Mouse (Mus musculus) heart, adult 2 months (tissue): Measurements from ENCODE around the gene Zer1. TPM values are rescaled to one million over a fixed set of nuclear protein-coding genes. Genes with fewer than 3 reads are reported as not detected.

ENCODE experiments used
- DNase-seq, 2 experiments: peaks; one replicate each; pipeline ENCODE4 v3.0.0; 2021
- H3K27ac ChIP-seq: fragments of 200-600 bp; 2 replicates; pipeline ENCODE4 v1.8.1; 2022
- H3K27me3 ChIP-seq: fragments of 200-500 bp; 2 replicates; pipeline ENCODE4 v1.6.1; 2012; ENCODE audit warnings: mild to moderate bottlenecking, low read length, inconsistent platforms, mixed read lengths; ENCODE audit not compliant: control insufficient read depth, insufficient read depth
- H3K36me3 ChIP-seq: fragments of 200-500 bp; 2 replicates; pipeline ENCODE4 v1.6.1; 2012; ENCODE audit warnings: low read length, inconsistent platforms; ENCODE audit not compliant: control insufficient read depth, insufficient read depth
- H3K4me1 ChIP-seq: fragments of 200-500 bp; 2 replicates; pipeline ENCODE4 v1.6.1; 2011; ENCODE audit warnings: low read length; ENCODE audit not compliant: control insufficient read depth, insufficient read depth
- H3K4me3 ChIP-seq: fragments of 200-600 bp; 2 replicates; pipeline ENCODE4 v1.8.1; 2022
- H3K79me2 ChIP-seq: fragments of 200-500 bp; replicated peaks from 2 replicates; pipeline ENCODE4 v1.6.1; 2012; ENCODE audit warnings: mild to moderate bottlenecking, inconsistent platforms, low read length, moderate library complexity, mixed read lengths; ENCODE audit not compliant: control insufficient read depth, insufficient read depth
- H3K9ac ChIP-seq: fragments of 200-500 bp; 2 replicates; pipeline ENCODE4 v1.6.1; 2012; ENCODE audit warnings: low read depth, mild to moderate bottlenecking, control low read depth, inconsistent platforms, low read length, mixed read lengths
- CTCF ChIP-seq: fragments of 200-600 bp; IDR thresholded peaks from 2 replicates; pipeline ENCODE4 v1.8.1; 2022; ENCODE audit warnings: antibody characterized with exemption, mild to moderate bottlenecking, moderate library complexity
- EP300 ChIP-seq: fragments of 200-500 bp; IDR thresholded peaks from 2 replicates; pipeline ENCODE4 v1.6.1; 2011; ENCODE audit warnings: low read depth, low read length, control low read depth; ENCODE audit not compliant: insufficient read depth
- POLR2A ChIP-seq: fragments of 200-500 bp; IDR thresholded peaks from 2 replicates; pipeline ENCODE4 v1.6.1; 2011; ENCODE audit warnings: mild to moderate bottlenecking, low read depth, low read length, control low read depth; ENCODE audit not compliant: insufficient read depth
- WGBS: fragments of 180-500 bp; shearing (Covaris S2); methylation state at CpG from one replicate; pipeline ENCODE4 v1.1.7; 2018; 5-methylcytosine and 5-hydroxymethylcytosine counted together
- intact Hi-C: fragments of 180-260 bp; cut with DNase I; formaldehyde crosslinking; loops from one replicate; pipeline ENCODE4 v1.15.1; 2025
- polyA plus RNA-seq: library from polyadenylated mRNA; depleted of rRNA; stranded (reverse); fragments of >200 nt; gene quantifications from 2 replicates; pipeline ENCODE4 v1.2.3, GENCODE M21; 2012
- total RNA-seq, 2 experiments: library from RNA; stranded (reverse); gene quantifications; 2 replicates each; pipeline ENCODE4 v1.2.3; 2021

The Zer1 gene
- total and polyA plus RNA-seq, 3 experiments = 21.9 to 45.1 (median 26.6) TPM

DNA sequence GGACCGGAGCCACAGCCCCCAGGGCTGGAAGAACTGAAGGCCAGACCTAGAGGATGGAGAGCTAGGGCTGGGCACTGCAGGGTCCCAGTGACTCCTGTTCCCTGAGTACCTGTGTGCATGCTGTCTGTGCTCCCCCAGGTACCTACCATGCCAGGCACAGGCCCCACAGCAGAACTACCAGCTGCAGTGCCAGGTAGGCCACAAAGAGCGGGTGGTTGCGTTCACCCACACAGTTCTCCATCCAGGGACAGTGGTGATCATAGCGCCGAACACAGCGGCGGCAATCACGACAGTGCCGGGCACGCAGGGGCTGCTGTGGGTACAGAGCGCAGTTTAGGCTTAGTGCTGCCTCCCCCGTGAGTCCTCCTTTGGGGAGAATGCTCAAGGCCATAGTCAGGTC, 32.9 kb downstream of the Zer1 start:
- Histone ChIP-seq H3K27ac (no peak overlapping the region), H3K4me1 (no peaks in the 10 kb centered on the region), H3K79me2 (no peaks in the 10 kb centered on the region), H3K9ac (no peak overlapping the region), H3K27me3 (no peaks in the 10 kb centered on the region), H3K36me3 (no peaks in the 10 kb centered on the region), H3K4me3 (no peak overlapping the region)
- TF ChIP-seq CTCF (no peak), POLR2A (no peak), EP300 (no peak)
- intact Hi-C loops = no loop called here
- no peak for DNase-seq
- WGBS = 96% methylated on average over 12 of the region's 12 CpGs

DNA sequence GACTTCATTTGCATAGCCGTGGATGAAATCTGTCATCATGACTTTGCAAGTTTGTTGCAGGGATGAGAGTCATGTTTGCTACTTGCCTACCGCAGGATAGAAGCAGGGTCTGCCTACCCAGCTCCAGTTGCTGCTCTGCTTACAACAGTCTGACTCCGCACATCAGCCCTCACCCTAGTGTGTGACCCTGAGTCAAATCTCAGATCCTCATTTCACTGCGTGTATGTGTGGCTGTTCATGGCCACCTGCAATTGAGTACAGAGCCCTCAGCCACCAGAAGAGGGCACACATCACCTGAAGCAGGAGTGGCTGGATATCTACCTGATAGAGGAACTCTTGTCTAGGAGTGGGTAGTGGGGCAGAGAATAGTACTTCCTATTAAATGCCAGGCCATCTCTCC, 37.1 kb downstream of the Zer1 start:
- Histone ChIP-seq H3K4me1 (no peaks in the 10 kb centered on the region), H3K4me3 (no peak overlapping the region), H3K9ac (no peak overlapping the region), H3K27me3 (no peaks in the 10 kb centered on the region), H3K27ac (no peak overlapping the region), H3K36me3 (no peaks in the 10 kb centered on the region), H3K79me2 (no peaks in the 10 kb centered on the region)
- WGBS = 94% methylated on average over 4 of the region's 4 CpGs
- DNase-seq = no peak
- TF ChIP-seq CTCF (no peak), POLR2A (no peak), EP300 (no peak)
- intact Hi-C loops = no loop called here

DNA sequence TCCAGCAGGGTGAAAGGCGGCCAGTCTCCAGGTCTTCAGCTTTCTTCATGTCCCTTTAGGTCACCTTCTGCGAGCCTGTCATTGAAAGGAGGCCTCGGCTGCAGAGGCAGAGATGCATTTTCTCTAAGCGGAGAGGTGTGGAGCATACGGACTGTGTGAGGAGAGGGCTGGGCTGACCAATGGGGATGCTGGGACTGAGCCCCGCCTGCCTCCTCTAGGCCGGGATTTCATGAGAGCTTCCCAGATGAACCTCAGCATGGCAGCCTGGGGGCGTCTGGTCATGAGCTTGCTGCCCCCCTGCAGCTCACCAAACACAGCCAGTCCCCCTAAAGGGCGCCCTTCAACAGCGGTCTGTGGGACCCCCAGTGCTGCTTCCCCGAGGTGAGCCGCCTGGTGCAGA, 39.8 kb downstream of the Zer1 start:
- DNase-seq = no peak
- no peak for TF ChIP-seq POLR2A
- TF ChIP-seq CTCF = no peak
- TF ChIP-seq EP300 = no peak
- Histone ChIP-seq H3K36me3 (no peaks in the 10 kb centered on the region), H3K9ac (no peak overlapping the region), H3K4me3 (no peak overlapping the region), H3K79me2 (no peaks in the 10 kb centered on the region), H3K4me1 (no peaks in the 10 kb centered on the region; the same call in 1 of the 2 replicates), H3K27me3 (no peaks in the 10 kb centered on the region), H3K27ac (no peak overlapping the region)
- intact Hi-C loops = no loop called here
- WGBS = 50% methylated on average over 12 of the region's 12 CpGs

DNA sequence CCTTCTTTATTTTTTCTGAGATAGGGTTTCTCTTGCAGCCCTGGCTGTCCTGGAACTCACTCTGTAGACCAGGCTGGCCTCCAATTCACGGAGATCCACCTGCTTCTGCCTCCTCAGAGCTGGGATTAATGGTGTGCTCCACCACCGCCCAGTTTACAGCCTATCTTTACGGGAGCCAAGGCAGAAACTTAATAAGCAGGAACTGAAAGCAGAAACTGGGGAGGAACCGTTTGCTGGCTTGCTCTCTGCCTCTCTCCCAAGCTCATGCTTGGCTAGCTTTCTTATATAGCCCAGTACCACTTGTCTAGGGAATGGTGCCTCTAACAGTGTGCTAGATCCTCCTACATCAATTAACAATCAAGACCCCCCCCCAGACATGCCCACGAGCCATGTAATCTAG, 40.3 kb downstream of the Zer1 start:
- DNase-seq = no peak
- no peaks in the 10 kb centered on the region for H3K36me3 ChIP-seq
- no peak overlapping the region for H3K9ac ChIP-seq
- H3K4me1 ChIP-seq = no peaks in the 10 kb centered on the region; the same call in 1 of the 2 replicates
- WGBS = 67% methylated on average over 5 of the region's 5 CpGs
- TF ChIP-seq EP300 = no peak
- no peak for TF ChIP-seq CTCF
- no peak for TF ChIP-seq POLR2A
- no peak overlapping the region for H3K4me3 ChIP-seq
- no peaks in the 10 kb centered on the region for H3K79me2 ChIP-seq
- H3K27me3 ChIP-seq = no peaks in the 10 kb centered on the region
- H3K27ac ChIP-seq = no peak overlapping the region
- intact Hi-C loops = no loop called here

DNA sequence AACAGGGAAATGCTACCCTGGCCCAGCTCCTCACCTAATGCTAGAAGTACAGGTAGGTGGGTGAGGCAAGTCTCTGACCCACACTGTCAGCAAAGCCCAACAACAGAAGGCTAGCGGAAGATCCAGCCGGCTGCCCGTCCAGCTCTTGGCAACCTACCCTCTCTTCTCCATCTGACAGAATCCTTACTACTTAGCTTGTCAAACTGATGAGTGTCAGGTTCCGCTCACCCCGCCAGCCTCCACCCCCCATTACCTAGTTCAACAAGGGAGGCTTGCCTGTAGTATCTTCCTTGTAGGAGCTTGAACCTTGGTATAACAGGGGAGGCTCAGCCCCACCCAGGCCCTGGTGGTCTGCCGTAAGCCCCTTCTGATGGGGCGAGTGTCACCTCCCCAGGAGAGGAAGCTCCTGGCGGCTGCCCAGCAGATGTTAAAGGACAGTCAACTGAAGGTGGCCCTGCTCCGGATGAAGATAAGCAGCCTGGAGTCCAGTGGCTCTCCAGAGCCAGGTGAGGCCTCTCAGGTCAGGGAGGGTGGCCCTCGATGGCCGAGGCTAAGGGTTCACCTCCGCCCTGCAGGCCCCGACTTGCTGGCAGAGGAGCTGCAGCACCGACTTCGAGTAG, 44.1 kb downstream of the Zer1 start:
- H3K27ac ChIP-seq = peak overlapping the region; percentile 20; the same call in 1 of the 2 replicates
- intact Hi-C loops = no loop called here
- no peak overlapping the region for H3K9ac ChIP-seq
- H3K27me3 ChIP-seq = no peaks in the 10 kb centered on the region
- H3K79me2 ChIP-seq = no peaks in the 10 kb centered on the region
- no peak for TF ChIP-seq EP300
- no peak for TF ChIP-seq POLR2A
- TF ChIP-seq CTCF = no peak
- no peak overlapping the region for H3K4me3 ChIP-seq
- DNase-seq = no peak
- WGBS = 77% methylated on average over 15 of the region's 15 CpGs
- no peaks in the 10 kb centered on the region for H3K36me3 ChIP-seq
- peaks cover 5% of the 10 kb centered on the region for H3K4me1 ChIP-seq

DNA sequence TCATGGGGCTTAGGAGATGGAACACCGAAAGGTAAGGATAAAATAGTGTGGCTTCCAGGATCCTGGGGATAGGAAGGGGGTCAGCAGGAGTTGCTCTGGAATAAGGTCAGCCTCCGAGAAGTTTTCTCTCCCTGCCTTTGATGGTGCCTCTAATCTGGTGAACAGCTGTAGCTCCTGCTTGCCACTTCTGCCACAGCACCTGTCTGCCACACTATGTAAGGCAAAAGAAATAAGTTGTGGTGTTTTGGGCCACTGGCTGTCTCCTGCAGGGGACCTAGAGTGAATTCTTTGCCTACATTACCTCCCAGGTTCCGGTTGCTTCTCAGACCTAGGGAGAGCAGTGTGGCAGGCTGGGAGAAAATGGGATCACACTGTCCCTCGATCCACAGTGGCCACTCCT, 45.6 kb downstream of the Zer1 start:
- intact Hi-C loops = loop anchor here (1.0 kb wide), 1 partner anchor 15 kb away; the partner anchor contains the start of gene Zdhhc12
- Histone ChIP-seq H3K4me3 (peak overlapping the region; percentile 33), H3K79me2 (no peaks in the 10 kb centered on the region), H3K4me1 (peaks cover 5% of the 10 kb centered on the region), H3K27ac (peak overlapping the region; percentile 91), H3K27me3 (no peaks in the 10 kb centered on the region), H3K36me3 (no peaks in the 10 kb centered on the region), H3K9ac (peak overlapping the region; percentile 58)
- TF ChIP-seq CTCF = no peak
- TF ChIP-seq POLR2A = no peak
- no peak for TF ChIP-seq EP300
- no peak for DNase-seq
- 62% methylated on average over 4 of the region's 4 CpGs for WGBS
